Comparison of ENCODE assay signal across 26 mouse cellular contexts in the genomic region with DNA sequence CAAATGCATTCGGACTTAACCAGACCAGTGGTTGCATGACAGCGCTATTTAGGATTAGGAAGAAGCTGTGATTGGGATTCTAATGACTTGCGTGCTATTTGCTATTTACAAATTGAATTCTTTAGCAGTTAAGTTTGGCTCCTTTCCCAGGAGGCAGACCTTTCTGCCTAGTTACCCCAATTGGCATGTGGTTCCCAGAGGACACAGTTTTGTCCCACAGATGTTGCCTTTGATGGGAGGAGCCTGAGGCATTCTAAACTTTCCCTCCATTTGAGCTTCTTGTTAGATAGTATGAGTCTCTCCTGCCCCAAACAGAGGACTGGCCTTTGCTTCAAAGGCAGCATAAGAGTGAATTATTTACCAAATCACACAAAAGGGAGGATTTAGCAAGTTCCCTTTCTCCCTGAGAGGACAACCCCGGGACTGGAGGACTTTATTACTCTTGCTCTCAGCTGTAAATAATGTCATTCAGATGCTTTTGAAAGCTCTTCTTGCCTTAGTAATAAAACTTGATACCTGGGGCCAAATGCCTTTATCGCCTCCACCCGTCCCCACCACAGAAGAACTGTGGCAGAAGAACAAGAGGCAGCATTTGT. TPM values are rescaled to one million over a fixed set of nuclear protein-coding genes. Genes with fewer than 3 reads are reported as not detected.
A peak's percentile ranks its signal among the peaks of the same experiment; 100 is the strongest.
DNase-seq lines count a peak whose midpoint lies in the region; ATAC-seq and TF ChIP-seq lines count a peak whose summit lies in the region.
"Had no signal": no experiment of that assay in that cellular context is flagged by ENCODE, and none has a peak within 500 bp of the region (broad histone marks: within the 10 kb centered on the region; RNA-seq: fewer than 3 reads in every experiment).

No protein-coding gene starts in this region.

- H3K4me1 ChIP-seq in embryonic facial prominence, embryonic 14.5 days (ENCODE audit: control insufficient read depth, insufficient read depth, low read length): no peaks in the 10 kb centered on the region
- H3K4me1 ChIP-seq in embryonic facial prominence, embryonic 10.5 days: peaks cover 4% of the 10 kb centered on the region; the same call in 1 of the 2 replicates
- H3K4me1 ChIP-seq in limb, embryonic 14.5 days (ENCODE audit: control insufficient read depth, insufficient read depth, low read length): peaks cover 8% of the 10 kb centered on the region; the same call in 1 of the 2 replicates
- peaks cover 12% of the 10 kb centered on the region for H3K4me1 ChIP-seq in limb, embryonic 10.5 days
- H3K4me1 ChIP-seq in kidney, embryonic 14.5 days (ENCODE audit: control insufficient read depth, insufficient read depth, low read length): peaks cover 6% of the 10 kb centered on the region; the same call in 1 of the 2 replicates

- H3K36me3 ChIP-seq in embryonic facial prominence, embryonic 14.5 days (ENCODE audit: control insufficient read depth, insufficient read depth, low read length): no peaks in the 10 kb centered on the region
- no peaks in the 10 kb centered on the region for H3K36me3 ChIP-seq in embryonic facial prominence, embryonic 10.5 days (replicated peaks)
- H3K36me3 ChIP-seq in limb, embryonic 14.5 days (ENCODE audit: control insufficient read depth, insufficient read depth, low read length): no peaks in the 10 kb centered on the region
- no peaks in the 10 kb centered on the region for H3K36me3 ChIP-seq in limb, embryonic 10.5 days
- no peaks in the 10 kb centered on the region for H3K36me3 ChIP-seq in kidney, embryonic 14.5 days (ENCODE audit: control insufficient read depth, insufficient read depth, low read length)
- H3K36me3 ChIP-seq: forebrain, embryonic 15.5 days; midbrain, embryonic 13.5 days had no signal

- intact Hi-C loops in heart, postnatal 14 days (cut with DNase I): no loop called here

- no peak overlapping the region for H3K9ac ChIP-seq in embryonic facial prominence, embryonic 14.5 days (ENCODE audit: low read depth, low read length)
- H3K9ac ChIP-seq in limb, embryonic 14.5 days (ENCODE audit: low read depth, low read length, severe bottlenecking): no peak overlapping the region
- H3K9ac ChIP-seq in kidney, embryonic 14.5 days (ENCODE audit: low read depth, low read length): no peak overlapping the region
- H3K9ac ChIP-seq: forebrain, embryonic 15.5 days; midbrain, embryonic 13.5 days had no signal

- no peak for TF ChIP-seq POLR2A in limb, embryonic 14.5 days (IDR thresholded peaks at IDR 0.05; ENCODE audit: borderline replicate concordance, extremely low read depth, insufficient read depth, insufficient read length)

- ATAC-seq in embryonic facial prominence, embryonic 14.5 days (ENCODE audit: low read depth): no peak
- no peak for ATAC-seq in limb, embryonic 14.5 days (ENCODE audit: low FRiP score, low read depth)
- peak; percentile 53; the same call in 1 of the 2 replicates for ATAC-seq in kidney, embryonic 14.5 days (ENCODE audit: low FRiP score, low TSS enrichment)
- ATAC-seq: forebrain, embryonic 15.5 days; midbrain, embryonic 13.5 days had no signal

- H3K4me2 ChIP-seq in embryonic facial prominence, embryonic 14.5 days (ENCODE audit: low read depth, low read length): no peak overlapping the region
- no peak overlapping the region for H3K4me2 ChIP-seq in limb, embryonic 14.5 days (replicated peaks; ENCODE audit: low read depth, low read length, severe bottlenecking)
- H3K4me2 ChIP-seq in kidney, embryonic 14.5 days (replicated peaks; ENCODE audit: low read depth, low read length): no peak overlapping the region
- H3K4me2 ChIP-seq: forebrain, embryonic 15.5 days; liver, embryonic 11.5 days; midbrain, embryonic 13.5 days had no signal

- no peak overlapping the region for H3K27ac ChIP-seq in embryonic facial prominence, embryonic 14.5 days (replicated peaks; ENCODE audit: low read depth, low read length)
- H3K27ac ChIP-seq in embryonic facial prominence, embryonic 10.5 days (replicated peaks): no peak overlapping the region
- H3K27ac ChIP-seq in limb, embryonic 14.5 days (replicated peaks; ENCODE audit: low read depth, low read length): no peak overlapping the region
- no peak overlapping the region for H3K27ac ChIP-seq in limb, embryonic 10.5 days
- no peak overlapping the region for H3K27ac ChIP-seq in kidney, embryonic 14.5 days (ENCODE audit: low read depth, low read length)
- H3K27ac ChIP-seq: forebrain, embryonic 15.5 days; macrophage; midbrain, embryonic 13.5 days had no signal

- H3K27me3 ChIP-seq in embryonic facial prominence, embryonic 14.5 days (replicated peaks; ENCODE audit: control insufficient read depth, insufficient read depth, low read length): no peaks in the 10 kb centered on the region
- no peaks in the 10 kb centered on the region for H3K27me3 ChIP-seq in embryonic facial prominence, embryonic 10.5 days (replicated peaks; ENCODE audit: low read depth, poor library complexity, severe bottlenecking)
- H3K27me3 ChIP-seq in limb, embryonic 14.5 days (ENCODE audit: control insufficient read depth, insufficient read depth, low read length): no peaks in the 10 kb centered on the region
- H3K27me3 ChIP-seq in limb, embryonic 10.5 days (ENCODE audit: low read depth, poor library complexity, severe bottlenecking): no peaks in the 10 kb centered on the region
- H3K27me3 ChIP-seq in kidney, embryonic 14.5 days (ENCODE audit: control insufficient read depth, insufficient read depth, low read length): no peaks in the 10 kb centered on the region
- H3K27me3 ChIP-seq: forebrain, embryonic 15.5 days; midbrain, embryonic 13.5 days had no signal

- no peak overlapping the region for H3K4me3 ChIP-seq in embryonic facial prominence, embryonic 14.5 days (ENCODE audit: low read depth, low read length)
- no peak overlapping the region for H3K4me3 ChIP-seq in embryonic facial prominence, embryonic 10.5 days
- no peak overlapping the region for H3K4me3 ChIP-seq in limb, embryonic 14.5 days (replicated peaks; ENCODE audit: low read length)
- no peak overlapping the region for H3K4me3 ChIP-seq in limb, embryonic 10.5 days
- H3K4me3 ChIP-seq in kidney, embryonic 14.5 days (ENCODE audit: low read length): no peak overlapping the region
- H3K4me3 ChIP-seq: forebrain, embryonic 15.5 days; midbrain, embryonic 13.5 days; myocyte had no signal

- no peaks in the 10 kb centered on the region for H3K9me3 ChIP-seq in embryonic facial prominence, embryonic 14.5 days (ENCODE audit: control insufficient read depth, low read length)
- no peaks in the 10 kb centered on the region for H3K9me3 ChIP-seq in embryonic facial prominence, embryonic 10.5 days
- no peaks in the 10 kb centered on the region for H3K9me3 ChIP-seq in limb, embryonic 14.5 days (ENCODE audit: control insufficient read depth, low read length)
- H3K9me3 ChIP-seq in limb, embryonic 10.5 days (replicated peaks): no peaks in the 10 kb centered on the region
- H3K9me3 ChIP-seq in kidney, embryonic 14.5 days (ENCODE audit: control insufficient read depth, low read length): no peaks in the 10 kb centered on the region
- H3K9me3 ChIP-seq: forebrain, embryonic 15.5 days; midbrain, embryonic 13.5 days had no signal

- WGBS in embryonic facial prominence, embryonic 14.5 days: 69% methylated on average over 6 of the region's 6 CpGs
- 79% methylated on average over 6 of the region's 6 CpGs for WGBS in embryonic facial prominence, embryonic 10.5 days
- 32% methylated on average over 6 of the region's 6 CpGs for WGBS in limb, embryonic 14.5 days
- WGBS in limb, embryonic 10.5 days: 50% methylated on average over 6 of the region's 6 CpGs
- WGBS in kidney, embryonic 14.5 days: 22% methylated on average over 6 of the region's 6 CpGs

- DNase-seq in embryonic facial prominence, embryonic 14.5 days (ENCODE audit: low spot score): peak; percentile 64
- no peak for DNase-seq in embryonic facial prominence, embryonic 10.5 days (ENCODE audit: low spot score)
- peak; percentile 40 for DNase-seq in limb, embryonic 14.5 days (ENCODE audit: low spot score)
- DNase-seq in limb, embryonic 10.5 days (ENCODE audit: low spot score): no peak
- DNase-seq in NIH3T3 (ENCODE audit: low read depth): peak; percentile 11
- no peak for DNase-seq in heart, postnatal 14 days
- no peak for DNase-seq in urinary bladder, postnatal 36 days (ENCODE audit: low spot score in 2 of 2)
- DNase-seq: adrenal gland, postnatal 25 days; cerebellum, adult 2 months; cerebellum, postnatal 36 days; gastrocnemius, postnatal 14 days; heart, adult 18-20 months; heart, postnatal 4 days; lung, adult 18-20 months; right cerebral cortex, postnatal 4 days; thymus, adult 2 months had no signal

RNA-seq across cellular contexts. Expression of gene March10, which starts 48.6 kb away (rescaled TPM):
- 0.13 and 0.36 TPM in 2 replicates for polyA plus RNA-seq in embryonic facial prominence, embryonic 14.5 days (2014; fragmentation: Nextera tagmentation; extraction: Ambion mirVana)
- polyA plus RNA-seq in embryonic facial prominence, embryonic 10.5 days (2016; fragmentation: Nextera tagmentation; extraction: Ambion mirVana): 0.06 and 0.16 TPM in 2 replicates
- 0.18 and 0.28 TPM in 2 replicates for polyA plus RNA-seq in limb, embryonic 14.5 days (2012; rRNA removed)
- not detected in 2 replicates for polyA plus RNA-seq in limb, embryonic 14.5 days (2014; fragmentation: Nextera tagmentation; extraction: Ambion mirVana)
- 0.24 TPM in 1 of 2 replicates, not detected in the other for polyA plus RNA-seq in limb, embryonic 10.5 days (2016; fragmentation: Nextera tagmentation; extraction: Ambion mirVana)
- polyA plus RNA-seq in kidney, embryonic 14.5 days (2014; fragmentation: Nextera tagmentation; extraction: Ambion mirVana): not detected in 2 replicates
- not detected for total RNA-seq in heart, postnatal 14 days (2021)
- total RNA-seq: adrenal gland, postnatal 25 days; gastrocnemius, postnatal 14 days; heart, adult 18-20 months; neutrophil, adult 5-6 weeks had no signal
- polyA plus RNA-seq: large intestine, adult 2 months; liver, embryonic 11.5 days; macrophage; stomach, embryonic 16.5 days; urinary bladder, adult 2 months had no signal

Comparison
In these comparisons a context has a peak if more than half of its experiments do, and no peak if none do; other contexts are left out.
1. DNase-seq: peak in embryonic facial prominence, embryonic 14.5 days (single experiment), limb, embryonic 14.5 days (single experiment) and NIH3T3 (single experiment); none in embryonic facial prominence, embryonic 10.5 days (single experiment), limb, embryonic 10.5 days (single experiment), heart, postnatal 14 days (0 of 2) and urinary bladder, postnatal 36 days (0 of 2).